Mouse (Mus musculus) granulocyte monocyte progenitor cell, adult 5-6 weeks (primary cell): Measurements from ENCODE around the gene Gm6096. TPM values are rescaled to one million over a fixed set of nuclear protein-coding genes. Genes with fewer than 3 reads are reported as not detected.

Experiments
- ATAC-seq: replicated peaks from 2 replicates; pipeline ENCODE4 v1.8.0; 2016; ENCODE audit warnings: mild to moderate bottlenecking, moderate TSS enrichment, inconsistent platforms; ENCODE audit not compliant: poor library complexity, severe bottlenecking
- total RNA-seq, 2 experiments: library from RNA; stranded (forward) in 1 of 2; stranded (reverse) in 1 of 2; fragments of 200-712, 200-1000 nt in 1 of 2; fragments of >200 nt in 1 of 2; fragmentation: Nextera tagmentation in 1 of 2; gene quantifications; 2 replicates each; pipeline ENCODE4 v1.2.3; 2014 to 2017

Gene Gm6096
- total RNA-seq, 2 experiments from 2014 or later: not detected

DNA sequence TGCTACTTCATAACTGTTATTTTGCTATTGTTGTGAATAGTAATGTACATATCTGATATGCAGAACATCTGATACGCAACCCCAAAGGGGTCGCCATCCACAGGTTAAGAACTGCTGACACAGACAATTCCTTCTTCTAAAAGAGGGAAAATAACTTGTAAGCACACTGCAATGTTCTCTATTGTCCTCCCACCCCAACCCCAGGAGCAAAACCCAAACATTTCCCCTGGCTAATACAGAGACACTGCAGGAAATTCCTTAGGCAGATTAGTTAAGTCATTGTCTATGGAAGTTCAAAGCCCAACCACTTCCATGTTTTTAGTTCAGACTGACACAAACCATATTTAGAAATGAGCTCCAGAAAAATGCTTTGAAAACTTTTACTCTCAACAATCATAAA lies 48.0 kb downstream of the Gm6096 start:
- no peak for ATAC-seq

Other genes starting within 250 kb of the Gm6096 start
- not detected in 2 replicates for gene Scgb2b27, start 237.1 kb upstream of the Gm6096 start, total RNA-seq (2014; fragmentation: Nextera tagmentation)
- gene Scgb2b27, start 237.1 kb upstream of the Gm6096 start, total RNA-seq (2017): not detected in 2 replicates
- not detected in 2 replicates for gene Scgb1b27, start 229.6 kb upstream of the Gm6096 start, total RNA-seq (2014; fragmentation: Nextera tagmentation)
- not detected in 2 replicates for gene Scgb1b27, start 229.6 kb upstream of the Gm6096 start, total RNA-seq (2017)
- gene Scgb1b30, start 155.6 kb upstream of the Gm6096 start, total RNA-seq (2014; fragmentation: Nextera tagmentation): not detected in 2 replicates
- gene Scgb1b30, start 155.6 kb upstream of the Gm6096 start, total RNA-seq (2017): not detected in 2 replicates
- not detected in 2 replicates for gene Wtip, start 117.8 kb upstream of the Gm6096 start, total RNA-seq (2014; fragmentation: Nextera tagmentation)
- 0.09 and 0.26 TPM in 2 replicates for gene Wtip, start 117.8 kb upstream of the Gm6096 start, total RNA-seq (2017)
- 150 and 160 TPM in 2 replicates for gene Uba2, start 81.4 kb upstream of the Gm6096 start, total RNA-seq (2014; fragmentation: Nextera tagmentation)
- 207 and 213 TPM in 2 replicates for gene Uba2, start 81.4 kb upstream of the Gm6096 start, total RNA-seq (2017)
- 32.8 and 40.4 TPM in 2 replicates for gene Pdcd2l, start 54.4 kb upstream of the Gm6096 start, total RNA-seq (2014; fragmentation: Nextera tagmentation)
- 18.3 and 39.8 TPM in 2 replicates for gene Pdcd2l, start 54.4 kb upstream of the Gm6096 start, total RNA-seq (2017)
- gene Gpi1, start 20.7 kb upstream of the Gm6096 start, total RNA-seq (2014; fragmentation: Nextera tagmentation): 653 and 773 TPM in 2 replicates
- gene Gpi1, start 20.7 kb upstream of the Gm6096 start, total RNA-seq (2017): 606 and 815 TPM in 2 replicates
- gene 4931406P16Rik, start 62.5 kb downstream of the Gm6096 start, total RNA-seq (2014; fragmentation: Nextera tagmentation): 7.2 and 10.5 TPM in 2 replicates
- gene 4931406P16Rik, start 62.5 kb downstream of the Gm6096 start, total RNA-seq (2017): 9.2 and 12.5 TPM in 2 replicates
- gene Lsm14a, start 142.3 kb downstream of the Gm6096 start, total RNA-seq (2014; fragmentation: Nextera tagmentation): 77.6 and 92.1 TPM in 2 replicates
- 53.5 and 64.4 TPM in 2 replicates for gene Lsm14a, start 142.3 kb downstream of the Gm6096 start, total RNA-seq (2017)